Mouse (Mus musculus): ENCODE data around the gene Tns1. TPM values are rescaled to one million over a fixed set of nuclear protein-coding genes. Genes with fewer than 3 reads are reported as not detected.

Tns1 gene
- total and polyA plus RNA-seq, 3 experiments: 365 to 748 (median 629) TPM

DNA sequence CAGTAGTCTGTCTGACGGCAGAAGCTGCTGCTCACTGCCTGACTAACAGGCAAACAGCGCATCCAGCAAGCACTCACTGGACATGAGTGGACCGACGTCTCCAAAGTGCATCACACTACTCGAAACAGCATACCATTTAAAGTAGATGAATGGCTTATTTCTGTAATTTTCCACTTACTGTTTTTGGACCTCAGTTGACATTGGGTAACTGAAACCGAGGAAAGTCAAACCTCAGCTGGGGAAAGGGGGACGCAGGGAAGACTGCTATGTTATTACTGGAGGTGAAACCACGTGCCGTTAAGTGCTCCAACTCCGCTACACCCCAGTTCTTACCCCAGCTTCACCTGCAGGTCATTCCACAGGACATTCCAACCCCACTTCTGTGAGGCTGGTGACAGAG is 111.5 kb downstream of the Tns1 start:
- no peak for DNase-seq
- H3K79me2 ChIP-seq (replicated peaks; ENCODE audit: control insufficient read depth, insufficient read depth, low read length): no peaks in the 10 kb centered on the region; the same call in 1 of the 2 replicates
- intact Hi-C loops (cut with DNase I): no loop called here
- peaks cover 68% of the 10 kb centered on the region for H3K4me1 ChIP-seq (ENCODE audit: control insufficient read depth, insufficient read depth, low read length)
- H3K27me3 ChIP-seq (ENCODE audit: control insufficient read depth, insufficient read depth, low read length): no peaks in the 10 kb centered on the region
- peak overlapping the region; percentile 94 for H3K27ac ChIP-seq
- H3K4me3 ChIP-seq: no peak overlapping the region
- H3K36me3 ChIP-seq (ENCODE audit: control insufficient read depth, insufficient read depth, low read length): peaks cover 33% of the 10 kb centered on the region
- 62% methylated on average over 10 of the region's 10 CpGs for WGBS
- no peak for TF ChIP-seq EP300 (IDR thresholded peaks at IDR 0.05; ENCODE audit: insufficient read depth, low read depth, low read length)
- no peak for TF ChIP-seq POLR2A (IDR thresholded peaks at IDR 0.05; ENCODE audit: insufficient read depth, low read depth, low read length)
- no peak for TF ChIP-seq CTCF (IDR thresholded peaks at IDR 0.05)
- H3K9ac ChIP-seq (ENCODE audit: low read depth, low read length): peak overlapping the region; percentile 12; the same call in 1 of the 2 replicates

DNA sequence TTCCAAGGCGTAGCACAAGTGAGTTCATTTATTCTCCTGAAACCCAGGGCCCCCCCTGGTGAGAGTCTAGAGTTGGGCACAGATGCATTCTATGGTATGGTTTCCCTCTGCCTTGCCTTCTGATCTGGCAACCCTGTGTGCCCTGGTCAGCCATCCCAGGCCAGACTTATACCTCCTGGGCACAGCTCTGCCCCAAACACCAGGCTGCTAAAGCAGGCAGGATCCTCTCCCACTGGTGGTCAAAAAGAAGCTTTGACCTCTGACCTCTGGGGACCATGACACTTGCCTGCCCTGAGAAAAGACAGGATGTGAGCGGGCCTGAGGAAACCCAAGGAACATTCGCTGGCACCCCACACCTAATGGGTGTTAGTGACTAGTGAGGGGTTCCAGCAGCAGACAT is 114.8 kb downstream of the Tns1 start:
- Histone ChIP-seq H3K4me1 (ENCODE audit: control insufficient read depth, insufficient read depth, low read length) (peaks cover 68% of the 10 kb centered on the region), H3K36me3 (ENCODE audit: control insufficient read depth, insufficient read depth, low read length) (peaks cover 29% of the 10 kb centered on the region), H3K9ac (ENCODE audit: low read depth, low read length) (peak overlapping the region; percentile 44; the same call in 1 of the 2 replicates), H3K79me2 (replicated peaks; ENCODE audit: control insufficient read depth, insufficient read depth, low read length) (peaks cover 2% of the 10 kb centered on the region), H3K4me3 (no peak overlapping the region), H3K27me3 (ENCODE audit: control insufficient read depth, insufficient read depth, low read length) (no peaks in the 10 kb centered on the region), H3K27ac (peak overlapping the region; percentile 95)
- TF ChIP-seq CTCF (IDR thresholded peaks at IDR 0.05) (0 out of 2 replicates have a peak, but pooled peaks have one; percentile 7), EP300 (IDR thresholded peaks at IDR 0.05; ENCODE audit: insufficient read depth, low read depth, low read length) (no peak), POLR2A (IDR thresholded peaks at IDR 0.05; ENCODE audit: insufficient read depth, low read depth, low read length) (no peak)
- whole genome bisulfite sequencing: 74% methylated on average over 3 of the region's 3 CpGs
- DNase-seq: no peak
- intact Hi-C loops (cut with DNase I): no loop called here

DNA sequence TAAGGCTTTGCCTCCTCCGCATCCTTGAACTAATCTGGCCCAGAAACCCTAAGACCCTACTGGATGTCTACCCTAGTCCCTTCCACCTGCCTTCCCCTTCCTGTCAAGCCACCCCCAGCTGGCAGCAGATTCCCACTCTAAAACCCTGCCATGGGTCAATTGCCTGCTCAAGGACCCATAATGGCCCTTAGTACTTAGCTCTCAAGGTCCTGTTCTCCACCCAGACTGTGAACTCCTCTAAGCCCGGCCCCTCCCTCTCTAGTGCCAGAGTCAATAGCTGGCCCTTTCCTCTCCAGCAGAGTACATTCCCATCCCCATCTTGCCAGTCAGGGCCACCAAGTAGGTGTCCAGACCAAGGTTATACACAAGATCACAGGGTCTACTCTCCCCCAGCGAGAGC is 115.3 kb downstream of the Tns1 start:
- WGBS: 42% methylated on average over 3 of the region's 3 CpGs
- H3K27ac ChIP-seq: peak overlapping the region; percentile 95
- H3K4me3 ChIP-seq: no peak overlapping the region
- H3K27me3 ChIP-seq (ENCODE audit: control insufficient read depth, insufficient read depth, low read length): no peaks in the 10 kb centered on the region
- H3K36me3 ChIP-seq (ENCODE audit: control insufficient read depth, insufficient read depth, low read length): peaks cover 27% of the 10 kb centered on the region
- H3K4me1 ChIP-seq (ENCODE audit: control insufficient read depth, insufficient read depth, low read length): peaks cover 69% of the 10 kb centered on the region
- peak overlapping the region; percentile 44 for H3K9ac ChIP-seq (ENCODE audit: low read depth, low read length)
- no peak for DNase-seq
- intact Hi-C loops (cut with DNase I): no loop called here
- TF ChIP-seq POLR2A (IDR thresholded peaks at IDR 0.05; ENCODE audit: insufficient read depth, low read depth, low read length) (no peak; the same call in 1 of the 2 replicates), EP300 (IDR thresholded peaks at IDR 0.05; ENCODE audit: insufficient read depth, low read depth, low read length) (no peak), CTCF (IDR thresholded peaks at IDR 0.05) (no peak)
- peaks cover 2% of the 10 kb centered on the region for H3K79me2 ChIP-seq (replicated peaks; ENCODE audit: control insufficient read depth, insufficient read depth, low read length)

DNA sequence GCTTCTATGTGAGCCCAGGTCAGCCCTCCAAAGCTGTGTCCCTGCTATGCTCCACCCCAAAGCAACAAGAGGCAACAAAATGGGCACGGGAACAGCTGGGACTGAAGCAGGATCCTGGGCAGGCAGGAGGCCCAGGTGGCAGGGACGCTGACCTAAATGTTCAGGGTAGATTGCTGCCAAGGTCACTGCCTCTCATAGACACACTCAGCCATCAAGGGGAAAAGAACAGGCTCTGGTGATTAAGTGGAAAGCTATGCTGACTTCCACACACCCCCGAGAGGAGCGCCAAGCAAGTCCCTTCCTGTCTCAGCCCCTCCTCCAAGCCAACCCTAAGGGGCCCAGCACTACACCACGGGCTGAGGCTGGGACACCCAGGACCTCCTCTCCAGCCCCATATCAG is 115.8 kb downstream of the Tns1 start:
- H3K36me3 ChIP-seq (ENCODE audit: control insufficient read depth, insufficient read depth, low read length): peaks cover 23% of the 10 kb centered on the region
- H3K27me3 ChIP-seq (ENCODE audit: control insufficient read depth, insufficient read depth, low read length): no peaks in the 10 kb centered on the region
- TF ChIP-seq POLR2A (IDR thresholded peaks at IDR 0.05; ENCODE audit: insufficient read depth, low read depth, low read length) (peak; percentile 47; the same call in 1 of the 2 replicates), CTCF (IDR thresholded peaks at IDR 0.05) (no peak), EP300 (IDR thresholded peaks at IDR 0.05; ENCODE audit: insufficient read depth, low read depth, low read length) (peak; percentile 93)
- peak overlapping the region; percentile 30 for H3K4me3 ChIP-seq
- DNase-seq: peak; percentile 72 to 85
- intact Hi-C loops (cut with DNase I): no loop called here
- peaks cover 4% of the 10 kb centered on the region for H3K79me2 ChIP-seq (replicated peaks; ENCODE audit: control insufficient read depth, insufficient read depth, low read length)
- H3K27ac ChIP-seq: peak overlapping the region; percentile 95
- peak overlapping the region; percentile 44 for H3K9ac ChIP-seq (ENCODE audit: low read depth, low read length)
- WGBS: 1% methylated on average over 5 of the region's 5 CpGs
- H3K4me1 ChIP-seq (ENCODE audit: control insufficient read depth, insufficient read depth, low read length): peaks cover 69% of the 10 kb centered on the region

DNA sequence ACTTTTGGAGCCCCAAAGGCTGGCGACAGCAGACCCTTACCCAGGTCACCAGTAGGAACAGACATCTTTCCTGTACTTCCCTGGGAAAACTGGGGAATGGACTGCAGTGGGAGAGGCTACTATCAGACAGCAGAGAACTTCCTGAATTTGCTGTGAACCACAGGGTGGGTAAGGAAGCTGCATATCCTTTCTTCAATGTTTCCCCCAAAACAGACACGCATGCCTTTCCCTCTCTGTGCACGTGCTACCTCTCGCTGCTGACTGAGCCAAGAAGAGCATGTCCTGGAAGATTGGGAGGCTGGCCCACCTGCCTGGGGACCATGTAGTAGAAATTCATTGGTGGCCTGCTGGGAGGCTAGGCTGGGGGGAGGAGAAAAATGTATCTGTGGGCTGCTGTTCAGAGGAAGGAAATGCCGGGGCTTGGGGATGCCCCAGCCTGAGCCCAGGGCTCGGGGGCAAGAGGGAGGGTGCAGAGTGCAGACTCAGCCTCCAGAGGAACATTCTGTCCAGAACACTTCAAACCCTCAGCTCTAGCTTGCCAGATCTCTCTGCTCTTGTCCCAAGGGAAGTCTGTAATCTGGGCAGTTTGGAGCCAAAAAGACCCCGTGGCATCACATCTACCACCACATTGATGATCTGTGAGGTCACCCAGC is 116.7 kb downstream of the Tns1 start:
- Histone ChIP-seq H3K36me3 (ENCODE audit: control insufficient read depth, insufficient read depth, low read length) (peaks cover 28% of the 10 kb centered on the region), H3K4me1 (ENCODE audit: control insufficient read depth, insufficient read depth, low read length) (peaks cover 68% of the 10 kb centered on the region), H3K27ac (peak overlapping the region; percentile 95), H3K79me2 (replicated peaks; ENCODE audit: control insufficient read depth, insufficient read depth, low read length) (peaks cover 4% of the 10 kb centered on the region), H3K9ac (ENCODE audit: low read depth, low read length) (peak overlapping the region; percentile 10), H3K4me3 (peak overlapping the region; percentile 30), H3K27me3 (ENCODE audit: control insufficient read depth, insufficient read depth, low read length) (no peaks in the 10 kb centered on the region)
- WGBS: 10% methylated on average over 7 of the region's 7 CpGs
- DNase-seq: peak; percentile 70 to 79
- TF ChIP-seq CTCF (IDR thresholded peaks at IDR 0.05) (no peak), EP300 (IDR thresholded peaks at IDR 0.05; ENCODE audit: insufficient read depth, low read depth, low read length) (peak; percentile 93; the same call in 1 of the 2 replicates)
- intact Hi-C loops (cut with DNase I): no loop called here

DNA sequence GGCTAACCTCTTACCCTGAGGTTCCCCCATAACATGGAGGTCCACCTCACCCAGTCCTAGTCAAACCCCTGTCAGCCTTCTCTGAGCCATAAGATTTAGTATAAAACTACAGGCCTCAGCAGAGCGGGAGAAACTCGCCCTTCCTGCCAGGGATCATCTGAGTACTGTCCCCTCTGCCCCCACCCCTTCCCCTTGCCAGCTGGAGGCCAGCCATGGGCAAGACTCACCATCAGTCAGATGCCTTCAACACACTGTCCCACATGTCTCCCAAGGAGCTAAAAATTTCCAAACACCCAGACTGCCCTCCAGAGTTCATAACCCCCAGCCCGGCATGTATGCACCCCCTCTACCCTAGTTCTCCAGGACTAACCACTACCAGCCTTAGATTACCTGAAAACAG is 119.2 kb downstream of the Tns1 start:
- peaks cover 4% of the 10 kb centered on the region for H3K79me2 ChIP-seq (replicated peaks; ENCODE audit: control insufficient read depth, insufficient read depth, low read length)
- H3K36me3 ChIP-seq (ENCODE audit: control insufficient read depth, insufficient read depth, low read length): peaks cover 46% of the 10 kb centered on the region
- WGBS: 18% methylated on average over 3 of the region's 3 CpGs
- H3K9ac ChIP-seq (ENCODE audit: low read depth, low read length): no peak overlapping the region
- peaks cover 73% of the 10 kb centered on the region for H3K4me1 ChIP-seq (ENCODE audit: control insufficient read depth, insufficient read depth, low read length)
- no peak overlapping the region for H3K4me3 ChIP-seq
- peak overlapping the region; percentile 95 for H3K27ac ChIP-seq
- H3K27me3 ChIP-seq (ENCODE audit: control insufficient read depth, insufficient read depth, low read length): no peaks in the 10 kb centered on the region
- DNase-seq: peak; percentile 69 to 76
- intact Hi-C loops (cut with DNase I): no loop called here
- TF ChIP-seq CTCF (IDR thresholded peaks at IDR 0.05) (no peak), EP300 (IDR thresholded peaks at IDR 0.05; ENCODE audit: insufficient read depth, low read depth, low read length) (peak; percentile 78; the same call in 1 of the 2 replicates), POLR2A (IDR thresholded peaks at IDR 0.05; ENCODE audit: insufficient read depth, low read depth, low read length) (0 out of 2 replicates have a peak, but pooled peaks have one; percentile 7)

All from heart, adult 2 months (tissue).